ENCODE assay signal across 31 mouse cellular contexts in genomic region chr11:6670826-6671225, GRCm38 (mm10). TPM values are rescaled to one million over a fixed set of nuclear protein-coding genes. Genes with fewer than 3 reads are reported as not detected.
DNase-seq lines count a peak whose midpoint lies in the region; ATAC-seq and TF ChIP-seq lines count a peak whose summit lies in the region.
"Had no signal": no experiment of that assay in that cellular context is flagged by ENCODE, and none has a peak within 500 bp of the region (broad histone marks: within the 10 kb centered on the region; RNA-seq: fewer than 3 reads in every experiment).

No protein-coding gene starts in this region.

- H3K4me1 ChIP-seq in kidney, adult 2 months (ENCODE audit: control insufficient read depth, insufficient read depth, low read length), result peaks cover 21% of the 10 kb centered on the region
- no peaks in the 10 kb centered on the region for H3K4me1 ChIP-seq in kidney, embryonic 14.5 days (ENCODE audit: control insufficient read depth, insufficient read depth, low read length)
- H3K4me1 ChIP-seq in midbrain, embryonic 10.5 days, result peaks cover 10% of the 10 kb centered on the region
- H3K4me1 ChIP-seq: embryonic facial prominence, embryonic 15.5 days; heart, embryonic 12.5 days; heart, embryonic 15.5 days; hindbrain, embryonic 13.5 days had no signal

- WGBS in kidney, adult 2 months, result 66% methylated on average over 4 of the region's 4 CpGs
- 89% methylated on average over 4 of the region's 4 CpGs for WGBS in kidney, embryonic 14.5 days
- 88% methylated on average over 4 of the region's 4 CpGs for WGBS in midbrain, embryonic 10.5 days

- no peaks in the 10 kb centered on the region for H3K27me3 ChIP-seq in kidney, adult 2 months (replicated peaks; ENCODE audit: control insufficient read depth, insufficient read depth, low read length)
- no peaks in the 10 kb centered on the region for H3K27me3 ChIP-seq in kidney, embryonic 14.5 days (ENCODE audit: control insufficient read depth, insufficient read depth, low read length)
- H3K27me3 ChIP-seq in midbrain, embryonic 10.5 days (ENCODE audit: low read depth, poor library complexity, severe bottlenecking), result no peaks in the 10 kb centered on the region; the same call in 1 of the 2 replicates
- H3K27me3 ChIP-seq: embryonic facial prominence, embryonic 12.5 days; embryonic facial prominence, embryonic 15.5 days; heart, embryonic 12.5 days; heart, embryonic 15.5 days had no signal

- TF ChIP-seq POLR2A in kidney, adult 2 months (IDR thresholded peaks at IDR 0.05; ENCODE audit: low read depth, low read length), result no peak

- DNase-seq in kidney, adult 2 months, result peak; percentile 89
- peak; percentile 30 for DNase-seq in kidney, postnatal 10 days
- peak; percentile 57 to 79 for DNase-seq in kidney, postnatal 25 days
- DNase-seq in midbrain, embryonic 10.5 days (ENCODE audit: low spot score), result no peak
- no peak for DNase-seq in layer of hippocampus, adult 8-10 months (ENCODE audit: low spot score in 2 of 2)
- DNase-seq: adrenal gland, adult 2 months; adrenal gland, postnatal 14 days; cerebellum, adult 11 months; cerebellum, adult 2 months; cerebellum, adult 9-11 months; forebrain, postnatal 0 days; gastrocnemius, postnatal 25 days; heart, adult 18-20 months; heart, postnatal 10 days; heart, postnatal 36 days had no signal

- no peak overlapping the region for H3K9ac ChIP-seq in kidney, embryonic 14.5 days (ENCODE audit: low read depth, low read length)
- H3K9ac ChIP-seq: embryonic facial prominence, embryonic 12.5 days; embryonic facial prominence, embryonic 15.5 days; forebrain, postnatal 0 days; heart, embryonic 12.5 days; heart, embryonic 15.5 days; hindbrain, embryonic 13.5 days had no signal

- no peak overlapping the region for H3K4me3 ChIP-seq in kidney, adult 2 months (ENCODE audit: insufficient read depth, low read depth, low read length)
- H3K4me3 ChIP-seq in kidney, embryonic 14.5 days (ENCODE audit: low read length), result no peak overlapping the region
- no peak overlapping the region for H3K4me3 ChIP-seq in midbrain, embryonic 10.5 days
- H3K4me3 ChIP-seq: embryonic facial prominence, embryonic 12.5 days; embryonic facial prominence, embryonic 15.5 days; heart, embryonic 12.5 days; heart, embryonic 15.5 days; hindbrain, embryonic 10.5 days; hindbrain, embryonic 13.5 days had no signal

- H3K9me3 ChIP-seq in kidney, embryonic 14.5 days (ENCODE audit: control insufficient read depth, low read length), result no peaks in the 10 kb centered on the region; the same call in 1 of the 2 replicates
- no peaks in the 10 kb centered on the region for H3K9me3 ChIP-seq in midbrain, embryonic 10.5 days (replicated peaks)
- H3K9me3 ChIP-seq: embryonic facial prominence, embryonic 12.5 days; embryonic facial prominence, embryonic 15.5 days; heart, embryonic 15.5 days; hindbrain, embryonic 13.5 days had no signal

- H3K27ac ChIP-seq in kidney, adult 2 months (ENCODE audit: insufficient read depth, low read depth, low read length), result 0 out of 2 replicates have a peak overlapping the region, but pooled peaks have one; percentile 36
- H3K27ac ChIP-seq in kidney, embryonic 14.5 days (ENCODE audit: low read depth, low read length), result no peak overlapping the region
- no peak overlapping the region for H3K27ac ChIP-seq in midbrain, embryonic 10.5 days (replicated peaks)
- H3K27ac ChIP-seq: embryonic facial prominence, embryonic 12.5 days; embryonic facial prominence, embryonic 15.5 days; heart, embryonic 15.5 days; hindbrain, embryonic 10.5 days; hindbrain, embryonic 13.5 days had no signal

- no peak for TF ChIP-seq CTCF in kidney, adult 2 months (conservative IDR thresholded peaks at IDR 0.05; ENCODE audit: insufficient read depth, insufficient read length, low read depth, low read length)

- H3K36me3 ChIP-seq in kidney, adult 2 months (ENCODE audit: control insufficient read depth, insufficient read depth, low read length), result no peaks in the 10 kb centered on the region
- no peaks in the 10 kb centered on the region for H3K36me3 ChIP-seq in kidney, embryonic 14.5 days (ENCODE audit: control insufficient read depth, insufficient read depth, low read length)
- no peaks in the 10 kb centered on the region for H3K36me3 ChIP-seq in midbrain, embryonic 10.5 days
- H3K36me3 ChIP-seq: embryonic facial prominence, embryonic 12.5 days; embryonic facial prominence, embryonic 15.5 days; heart, embryonic 12.5 days; heart, embryonic 15.5 days; hindbrain, embryonic 10.5 days; hindbrain, embryonic 13.5 days had no signal

- ATAC-seq in kidney, embryonic 14.5 days (ENCODE audit: low FRiP score, low TSS enrichment), result no peak
- ATAC-seq: CD4-positive, CD25-positive, alpha-beta regulatory T cell, adult 4 months; forebrain, embryonic 14.5 days; forebrain, postnatal 0 days had no signal

- H3K4me2 ChIP-seq in kidney, embryonic 14.5 days (replicated peaks; ENCODE audit: low read depth, low read length), result no peak overlapping the region
- H3K4me2 ChIP-seq: embryonic facial prominence, embryonic 12.5 days; embryonic facial prominence, embryonic 15.5 days; heart, embryonic 12.5 days; heart, embryonic 15.5 days; hindbrain, embryonic 13.5 days had no signal

RNA-seq across cellular contexts. Expression of gene Ramp3, which starts 12.5 kb away (rescaled TPM):
- 40.1 and 41.0 TPM in 2 replicates for polyA plus RNA-seq in kidney, adult 2 months (2012; rRNA removed)
- 10.4 and 10.6 TPM in 2 replicates for polyA plus RNA-seq in kidney, embryonic 14.5 days (2014; fragmentation: Nextera tagmentation; extraction: Ambion mirVana)
- 5.6 and 7.1 TPM in 2 replicates for polyA plus RNA-seq in midbrain, embryonic 10.5 days (2016; fragmentation: Nextera tagmentation; extraction: Ambion mirVana)
- total RNA-seq in layer of hippocampus, adult 8-10 months (2022), result 1 to 10 TPM; 4.8 to 7.3 (median 6.9) TPM
- total RNA-seq: common myeloid progenitor, adult 5-6 weeks; MEL had no signal

RNA-seq across cellular contexts. Expression of gene Wap, which starts 32.4 kb away (rescaled TPM):
- not detected in 2 replicates for polyA plus RNA-seq in kidney, adult 2 months (2012; rRNA removed)
- polyA plus RNA-seq in kidney, embryonic 14.5 days (2014; fragmentation: Nextera tagmentation; extraction: Ambion mirVana), result not detected in 2 replicates
- not detected in 2 replicates for polyA plus RNA-seq in midbrain, embryonic 10.5 days (2016; fragmentation: Nextera tagmentation; extraction: Ambion mirVana)
- not detected for total RNA-seq in layer of hippocampus, adult 8-10 months (2022)
- total RNA-seq: adrenal gland, adult 2 months; adrenal gland, postnatal 14 days; adrenal gland, postnatal 4 days; common myeloid progenitor, adult 5-6 weeks; forebrain, postnatal 0 days; gastrocnemius, adult 8-10 months; gastrocnemius, postnatal 25 days; heart, adult 18-20 months; heart, postnatal 10 days; heart, postnatal 36 days; MEL had no signal
- polyA plus RNA-seq: adrenal gland, adult 2 months; C2C12; CD4-positive, CD25-positive, alpha-beta regulatory T cell, adult 4 months; cerebellum, adult 2 months; embryonic facial prominence, embryonic 12.5 days; embryonic facial prominence, embryonic 15.5 days; forebrain, embryonic 11.5 days; forebrain, embryonic 14.5 days; forebrain, postnatal 0 days; frontal cortex, adult 2 months; heart, embryonic 12.5 days; heart, embryonic 15.5 days; hindbrain, embryonic 10.5 days; hindbrain, embryonic 13.5 days had no signal

RNA-seq across cellular contexts. Expression of gene Tbrg4, which starts 45.0 kb away (rescaled TPM):
- polyA plus RNA-seq in kidney, adult 2 months (2012; rRNA removed), result 73.9 and 85.3 TPM in 2 replicates
- polyA plus RNA-seq in kidney, embryonic 14.5 days (2014; fragmentation: Nextera tagmentation; extraction: Ambion mirVana), result 30.6 and 48.9 TPM in 2 replicates
- 61.7 and 70.5 TPM in 2 replicates for polyA plus RNA-seq in midbrain, embryonic 10.5 days (2016; fragmentation: Nextera tagmentation; extraction: Ambion mirVana)
- 10 to 100 TPM; 45.5 to 52.5 (median 48.4) TPM for total RNA-seq in layer of hippocampus, adult 8-10 months (2022)

Comparison
In these comparisons a context has a peak if more than half of its experiments do, and no peak if none do; other contexts are left out.
1. DNase-seq: peak in kidney, adult 2 months (single experiment), kidney, postnatal 10 days (single experiment) and kidney, postnatal 25 days (2 of 2); none in midbrain, embryonic 10.5 days (single experiment) and layer of hippocampus, adult 8-10 months (0 of 2).